Mouse (Mus musculus) erythroblast, embryonic 14.5 days (primary cell): ENCODE measurements around the gene Podxl2. TPM values are rescaled to one million over a fixed set of nuclear protein-coding genes. Genes with fewer than 3 reads are reported as not detected.

ENCODE experiments used
- H3K27me3 ChIP-seq: 2 replicates; pipeline ENCODE4 v1.6.1; 2012; ENCODE audit warnings: inconsistent platforms; ENCODE audit not compliant: control insufficient read depth
- H3K36me3 ChIP-seq: 2 replicates; pipeline ENCODE4 v1.6.1; 2012; ENCODE audit warnings: mild to moderate bottlenecking, inconsistent platforms; ENCODE audit not compliant: control insufficient read depth
- H3K4me1 ChIP-seq: 2 replicates; pipeline ENCODE4 v1.6.1; 2012; ENCODE audit warnings: inconsistent platforms; ENCODE audit not compliant: control insufficient read depth
- H3K4me3 ChIP-seq: replicated peaks from 2 replicates; pipeline ENCODE3; 2012; ENCODE audit warnings: moderate library complexity, mild to moderate bottlenecking, inconsistent platforms
- H3K9me3 ChIP-seq: 2 replicates; pipeline ENCODE4 v1.6.1; 2012; ENCODE audit warnings: low read length, inconsistent platforms, mixed read lengths; ENCODE audit not compliant: control insufficient read depth
- GATA1 ChIP-seq: IDR thresholded peaks from 2 replicates; pipeline ENCODE4 v1.6.1; 2012; ENCODE audit warnings: low read length, inconsistent platforms, mixed read lengths
- TAL1 ChIP-seq: IDR thresholded peaks from 3 replicates; pipeline ENCODE4 v1.6.1; 2012; ENCODE audit warnings: low read length, inconsistent platforms, mixed read lengths
- polyA plus RNA-seq: library from polyadenylated mRNA; stranded (reverse); fragments of >175 nt; gene quantifications from 2 replicates; pipeline ENCODE4 v1.2.3, GENCODE M21; 2012

The Podxl2 gene
- polyA plus RNA-seq, 1 experiment = 0.18 TPM

DNA sequence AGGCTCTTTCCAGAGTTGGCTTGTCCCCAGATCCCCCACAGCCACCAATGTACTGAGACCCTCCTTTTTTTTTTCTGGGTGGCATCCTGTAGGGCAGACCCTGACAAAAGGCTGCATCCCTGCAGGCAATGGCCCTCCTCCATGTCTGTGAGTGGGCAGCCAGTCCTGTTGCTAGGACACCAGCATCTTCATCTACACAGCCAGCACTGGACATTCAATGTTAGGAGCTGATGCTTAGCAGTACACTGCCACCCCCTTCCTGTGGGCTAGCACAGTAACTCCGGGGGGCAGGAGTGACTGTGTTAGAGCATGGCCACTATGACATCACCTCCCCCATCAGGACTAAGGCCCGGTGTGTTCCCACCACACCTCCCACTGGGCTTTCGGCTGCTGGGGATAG, 59.8 kb downstream of the Podxl2 start:
- Histone ChIP-seq H3K4me1 (peaks cover 19% of the 10 kb centered on the region), H3K4me3 (no peak overlapping the region), H3K27me3 (no peaks in the 10 kb centered on the region), H3K9me3 (no peaks in the 10 kb centered on the region), H3K36me3 (peaks cover 99% of the 10 kb centered on the region)
- TF ChIP-seq GATA1 = no peak
- TF ChIP-seq TAL1 = no peak

DNA sequence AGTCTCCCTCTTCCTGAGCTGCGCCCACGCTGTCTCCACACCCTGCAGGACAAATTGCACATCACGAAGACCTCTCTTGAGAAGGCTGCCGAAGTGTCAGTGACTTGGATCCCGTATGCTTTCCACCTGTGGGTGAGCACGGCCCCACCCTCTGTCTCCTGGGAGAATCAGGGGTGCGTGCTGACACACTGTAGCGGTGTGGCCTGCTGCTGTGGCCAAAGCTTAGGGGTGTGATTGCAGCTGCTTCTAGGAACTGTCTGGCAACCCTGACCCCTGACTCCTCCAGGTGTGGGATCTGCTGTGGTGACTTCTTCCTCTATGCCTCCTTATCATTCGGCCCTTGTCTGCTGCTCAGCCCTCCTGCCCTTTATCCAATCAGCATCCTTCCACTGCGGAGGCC, 61.0 kb downstream of the Podxl2 start:
- Histone ChIP-seq H3K27me3 (no peaks in the 10 kb centered on the region), H3K4me3 (no peak overlapping the region), H3K36me3 (peaks cover 99% of the 10 kb centered on the region), H3K9me3 (no peaks in the 10 kb centered on the region), H3K4me1 (peaks cover 21% of the 10 kb centered on the region)
- TF ChIP-seq GATA1 (no peak), TAL1 (no peak)

DNA sequence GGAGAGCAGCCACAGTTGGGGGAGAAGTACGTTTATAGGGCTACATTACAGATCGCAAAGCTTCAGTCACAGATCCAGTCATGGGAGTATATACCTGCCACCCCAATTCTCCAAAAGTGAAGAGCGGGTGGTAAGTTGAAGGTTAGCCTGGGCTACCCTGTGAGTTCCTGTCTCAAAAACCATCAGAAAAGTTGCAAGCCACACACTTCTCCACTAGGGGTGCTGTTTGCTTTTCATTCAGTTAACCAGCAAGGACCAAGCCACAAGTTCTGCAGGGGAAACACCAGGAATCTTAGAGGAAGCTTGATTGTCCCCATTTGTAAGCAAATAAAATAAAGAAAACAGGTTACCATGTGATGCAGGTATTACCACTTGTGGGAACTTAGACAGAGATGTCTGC, 62.0 kb downstream of the Podxl2 start:
- Histone ChIP-seq H3K4me1 (peaks cover 22% of the 10 kb centered on the region), H3K36me3 (peaks cover 99% of the 10 kb centered on the region), H3K4me3 (no peak overlapping the region), H3K27me3 (no peaks in the 10 kb centered on the region), H3K9me3 (no peaks in the 10 kb centered on the region)
- TF ChIP-seq GATA1 = no peak
- no peak for TF ChIP-seq TAL1

DNA sequence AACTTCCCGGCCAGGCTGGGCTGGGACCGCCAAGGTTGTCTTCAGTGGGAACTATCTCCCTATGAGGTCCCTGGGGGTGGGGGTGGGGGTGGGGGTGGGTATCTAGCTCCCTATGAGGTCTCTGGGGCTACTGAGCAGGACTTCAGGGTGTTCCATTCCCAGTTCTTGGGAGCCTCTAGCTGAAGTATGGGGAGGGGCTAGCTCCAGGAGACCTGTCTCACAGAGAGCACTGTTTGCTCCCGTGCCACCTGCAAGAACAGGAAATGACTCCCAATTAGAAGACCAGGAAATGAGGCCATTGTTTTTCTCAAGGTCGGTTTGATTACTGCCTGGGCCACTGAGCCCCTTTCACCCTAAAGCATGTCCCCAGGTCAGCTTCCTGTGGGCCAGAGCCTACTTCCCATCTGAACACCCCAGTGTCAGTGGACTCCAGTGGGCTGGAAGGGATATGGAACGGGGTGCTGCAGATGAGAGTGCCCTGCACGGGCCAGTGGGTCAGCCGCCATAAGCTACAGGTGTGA, 62.9 kb downstream of the Podxl2 start:
- peaks cover 25% of the 10 kb centered on the region for H3K4me1 ChIP-seq
- no peak overlapping the region for H3K4me3 ChIP-seq

DNA sequence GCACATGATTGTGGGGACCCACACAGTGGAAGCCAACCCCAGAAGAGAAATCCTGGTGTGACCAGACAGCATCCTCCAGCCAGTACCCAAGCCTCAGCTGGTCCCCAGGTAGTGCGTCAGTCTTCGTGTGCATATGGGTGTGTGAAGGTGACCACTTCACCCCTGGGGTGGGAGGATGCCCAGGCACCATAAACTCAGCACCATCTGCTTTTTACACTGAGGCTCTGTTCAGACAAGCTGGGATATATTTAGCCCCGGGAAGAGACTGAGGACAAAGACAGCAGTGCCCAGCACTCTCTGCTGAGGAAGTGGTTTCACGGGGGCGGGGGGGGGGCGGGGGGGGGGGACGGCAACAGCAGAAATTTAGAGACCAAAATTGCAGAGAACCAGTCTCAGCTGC, 63.4 kb downstream of the Podxl2 start:
- Histone ChIP-seq H3K36me3 (peaks cover 99% of the 10 kb centered on the region), H3K4me1 (peaks cover 23% of the 10 kb centered on the region), H3K9me3 (no peaks in the 10 kb centered on the region; the same call in 1 of the 2 replicates), H3K27me3 (no peaks in the 10 kb centered on the region), H3K4me3 (no peak overlapping the region)
- TF ChIP-seq GATA1 (no peak), TAL1 (no peak)

More for the DNA sequence above, 62.9 kb downstream of the Podxl2 start:
- H3K36me3 ChIP-seq = peaks cover 99% of the 10 kb centered on the region
- no peaks in the 10 kb centered on the region for H3K9me3 ChIP-seq
- TF ChIP-seq GATA1 (no peak), TAL1 (no peak)
- no peaks in the 10 kb centered on the region for H3K27me3 ChIP-seq

DNA sequence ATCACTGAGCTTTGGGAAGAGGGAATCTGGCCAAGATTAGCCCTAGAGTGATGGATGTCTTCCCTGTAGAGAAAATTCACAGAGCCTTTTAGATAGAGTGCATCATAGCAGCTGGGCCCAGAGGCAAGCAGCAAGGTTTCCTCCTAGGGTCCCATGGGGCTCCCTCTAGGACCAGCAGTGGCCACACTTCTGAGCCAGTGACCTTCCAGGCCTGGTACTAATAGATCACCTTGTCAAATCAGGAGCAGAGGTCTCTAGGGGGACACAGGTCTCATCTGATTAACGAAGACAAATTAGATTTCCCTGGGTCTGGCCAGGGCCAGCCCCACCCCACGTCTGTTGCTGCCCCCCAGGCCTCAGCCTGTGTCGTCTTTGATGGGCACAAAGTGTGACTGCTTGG, 64.6 kb downstream of the Podxl2 start:
- Histone ChIP-seq H3K4me3 (no peak overlapping the region), H3K27me3 (no peaks in the 10 kb centered on the region), H3K9me3 (no peaks in the 10 kb centered on the region; the same call in 1 of the 2 replicates), H3K4me1 (peaks cover 24% of the 10 kb centered on the region), H3K36me3 (peaks cover 98% of the 10 kb centered on the region)
- TF ChIP-seq TAL1 (no peak), GATA1 (no peak)

DNA sequence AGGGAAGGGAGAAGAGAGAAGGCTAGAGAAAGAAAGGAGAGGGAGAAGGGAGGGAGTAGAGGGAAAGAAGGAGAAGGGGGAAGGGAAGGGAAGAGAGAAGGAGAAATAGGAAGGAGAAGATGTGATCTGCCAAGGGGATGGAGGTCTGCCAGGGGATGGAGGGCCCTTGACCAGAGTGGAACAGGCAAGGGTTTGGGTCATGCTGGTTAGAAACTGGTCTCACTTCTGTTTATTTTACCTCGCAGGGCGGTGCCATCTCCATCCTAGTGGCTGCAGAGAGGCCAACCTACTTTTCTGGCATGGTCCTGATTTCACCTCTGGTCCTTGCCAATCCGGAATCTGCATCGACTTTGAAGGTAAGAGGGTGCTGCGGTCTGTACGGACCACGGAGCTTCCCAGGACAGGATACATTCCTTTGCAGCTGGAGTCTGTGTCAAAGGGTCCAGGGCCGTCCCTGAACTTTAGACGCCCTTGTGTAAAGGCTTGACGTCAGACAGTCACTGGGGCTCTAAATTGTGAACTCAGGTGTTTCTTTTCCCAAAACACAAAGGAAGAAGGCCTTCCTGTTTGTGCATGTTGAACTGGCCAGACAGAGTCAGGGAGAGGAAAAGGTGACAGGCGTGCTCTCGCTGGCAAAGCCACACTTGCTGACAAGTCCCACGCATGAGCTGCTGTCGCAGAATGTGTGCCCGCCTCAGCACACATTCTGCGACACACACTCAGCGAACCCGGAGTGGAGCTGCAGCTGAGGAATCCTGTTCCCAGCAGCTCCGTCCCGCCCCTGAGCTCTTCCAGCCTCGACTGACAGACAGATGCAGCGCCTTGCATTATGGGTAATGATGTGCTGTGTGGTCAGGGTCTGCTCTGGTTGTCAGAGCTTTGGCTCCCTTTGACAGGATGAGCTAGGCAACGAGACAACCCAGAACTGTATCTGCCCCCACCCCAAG, 65.5 kb downstream of the Podxl2 start:
- Histone ChIP-seq H3K9me3 (no peaks in the 10 kb centered on the region; the same call in 1 of the 2 replicates), H3K4me1 (peaks cover 23% of the 10 kb centered on the region), H3K27me3 (no peaks in the 10 kb centered on the region), H3K36me3 (peaks cover 97% of the 10 kb centered on the region), H3K4me3 (no peak overlapping the region)
- TF ChIP-seq GATA1 = no peak
- no peak for TF ChIP-seq TAL1

DNA sequence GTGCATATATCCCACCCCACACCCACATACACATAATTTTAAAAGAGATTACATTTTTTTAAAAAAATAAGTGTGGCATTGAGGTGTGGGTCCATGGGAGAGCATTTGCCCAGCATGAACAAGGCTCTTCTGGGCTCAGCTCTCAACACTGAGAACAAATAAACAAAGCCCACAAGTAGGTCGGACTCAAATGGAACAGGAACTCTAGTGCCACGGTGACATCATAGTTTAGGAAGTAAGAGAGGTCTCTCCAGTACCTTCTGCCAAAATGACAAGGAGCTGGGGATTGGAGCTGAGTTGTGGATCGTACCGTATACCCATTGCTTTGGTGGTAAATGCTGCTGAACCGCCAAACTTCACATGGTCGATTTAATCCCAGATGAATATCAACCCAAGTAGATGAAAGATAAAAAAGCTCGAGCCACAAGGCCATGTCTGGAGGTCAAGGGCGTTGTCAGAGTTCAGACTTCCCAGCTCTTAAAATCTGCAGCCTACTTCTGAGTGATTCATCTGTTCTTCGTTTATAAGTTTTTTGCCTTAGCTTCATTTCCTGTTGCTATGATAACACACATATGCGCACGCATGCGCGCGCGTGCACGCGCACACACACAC, 69.8 kb downstream of the Podxl2 start:
- H3K4me1 ChIP-seq = peaks cover 43% of the 10 kb centered on the region
- TF ChIP-seq TAL1 (no peak), GATA1 (no peak)
- H3K36me3 ChIP-seq = peaks cover 95% of the 10 kb centered on the region

DNA sequence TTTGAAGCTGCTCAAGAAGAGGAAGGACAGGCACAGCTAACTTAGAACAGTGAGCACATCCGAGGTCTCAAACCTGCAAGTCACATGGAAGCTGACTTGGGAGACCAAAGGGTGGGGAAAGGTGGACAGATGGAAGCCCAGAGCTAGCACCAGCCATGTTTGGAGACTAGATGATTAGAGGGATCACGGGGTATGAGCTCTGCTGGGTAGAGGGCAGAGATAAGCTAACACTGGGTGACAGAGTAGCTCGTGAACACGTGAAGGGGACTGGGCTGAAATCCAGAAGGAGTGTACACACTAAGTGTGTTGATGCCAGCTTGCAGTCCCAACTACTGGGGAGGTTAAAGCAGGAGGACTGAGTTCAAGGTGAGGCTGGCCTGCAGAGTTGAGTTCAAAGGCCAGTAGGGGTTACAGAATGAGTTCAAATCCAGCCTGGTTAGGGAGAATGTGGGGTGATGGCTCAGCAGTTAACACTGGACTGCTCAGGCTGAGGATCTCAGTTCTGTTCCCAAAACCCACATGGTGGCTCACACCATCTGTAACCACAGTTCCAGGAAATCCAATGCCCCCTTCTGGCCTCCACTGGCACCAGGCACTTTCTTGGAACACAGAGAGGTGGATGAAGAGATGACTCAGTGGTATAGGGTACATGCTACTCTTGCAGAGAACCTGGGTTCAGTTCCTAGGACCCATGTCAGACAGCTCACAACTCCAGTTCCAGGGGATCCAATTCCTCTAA, 70.7 kb downstream of the Podxl2 start:
- Histone ChIP-seq H3K9me3 (no peaks in the 10 kb centered on the region; the same call in 1 of the 2 replicates), H3K36me3 (peaks cover 95% of the 10 kb centered on the region), H3K27me3 (no peaks in the 10 kb centered on the region), H3K4me3 (no peak overlapping the region), H3K4me1 (peaks cover 41% of the 10 kb centered on the region)
- TF ChIP-seq GATA1 = no peak
- no peak for TF ChIP-seq TAL1

More for the DNA sequence above, 69.8 kb downstream of the Podxl2 start:
- Histone ChIP-seq H3K27me3 (no peaks in the 10 kb centered on the region), H3K4me3 (no peak overlapping the region), H3K9me3 (no peaks in the 10 kb centered on the region; the same call in 1 of the 2 replicates)
